Mouse (Mus musculus) cerebellum, adult 2 months (tissue): Measurements from ENCODE around the gene Kdelr2. TPM values are rescaled to one million over a fixed set of nuclear protein-coding genes. Genes with fewer than 3 reads are reported as not detected.

Experiments used
- DNase-seq, 2 experiments: peaks; one replicate each; pipeline ENCODE4 v3.0.0; 2021
- H3K27ac ChIP-seq: fragments of 200-500 bp; 2 replicates; pipeline ENCODE4 v1.5.1; 2012; ENCODE audit warnings: low read length, control low read depth, inconsistent platforms; ENCODE audit not compliant: insufficient read depth
- H3K27me3 ChIP-seq: fragments of 200-500 bp; 2 replicates; pipeline ENCODE4 v1.6.1; 2012; ENCODE audit warnings: inconsistent platforms, mild to moderate bottlenecking, low read length, moderate library complexity; ENCODE audit not compliant: control insufficient read depth, insufficient read depth
- H3K4me1 ChIP-seq: fragments of 200-500 bp; 2 replicates; pipeline ENCODE4 v1.6.1; 2011; ENCODE audit warnings: low read length; ENCODE audit not compliant: control insufficient read depth, insufficient read depth
- H3K4me3 ChIP-seq: fragments of 200-500 bp; replicated peaks from 2 replicates; pipeline ENCODE3; 2011; ENCODE audit warnings: mild to moderate bottlenecking, low read depth, low read length, control low read depth; ENCODE audit not compliant: insufficient read depth
- CTCF ChIP-seq: fragments of 200-500 bp; IDR thresholded peaks from 2 replicates; pipeline ENCODE4 v1.5.1; 2011; ENCODE audit warnings: low read depth, mild to moderate bottlenecking, control low read depth, low read length, moderate library complexity, borderline replicate concordance; ENCODE audit not compliant: insufficient read depth
- POLR2A ChIP-seq: fragments of 200-500 bp; IDR thresholded peaks from 2 replicates; pipeline ENCODE4 v1.6.1; 2011; ENCODE audit warnings: low read length, control low read depth, borderline replicate concordance; ENCODE audit not compliant: insufficient read depth
- whole genome bisulfite sequencing: fragments of 180-500 bp; shearing (Covaris S2); methylation state at CpG from one replicate; pipeline ENCODE4 v1.1.7; 2018; 5-methylcytosine and 5-hydroxymethylcytosine counted together
- polyA plus RNA-seq: library from polyadenylated mRNA; depleted of rRNA; stranded (reverse); fragments of >200 nt; gene quantifications from 2 replicates; pipeline ENCODE4 v1.2.3, GENCODE M21; 2012

The Kdelr2 gene
- polyA plus RNA-seq, 1 experiment, result 32.6 TPM

GRCm38 (mm10) chr5:143441298-143441697 lies 37.7 kb downstream of the Kdelr2 start:
- TF ChIP-seq POLR2A (no peak), CTCF (no peak)
- no peaks in the 10 kb centered on the region for H3K27me3 ChIP-seq
- no peaks in the 10 kb centered on the region for H3K4me1 ChIP-seq
- no peak overlapping the region for H3K27ac ChIP-seq
- H3K4me3 ChIP-seq, result no peak overlapping the region
- no peak for DNase-seq
- 77% methylated on average over 3 of the region's 3 CpGs for WGBS

DNA sequence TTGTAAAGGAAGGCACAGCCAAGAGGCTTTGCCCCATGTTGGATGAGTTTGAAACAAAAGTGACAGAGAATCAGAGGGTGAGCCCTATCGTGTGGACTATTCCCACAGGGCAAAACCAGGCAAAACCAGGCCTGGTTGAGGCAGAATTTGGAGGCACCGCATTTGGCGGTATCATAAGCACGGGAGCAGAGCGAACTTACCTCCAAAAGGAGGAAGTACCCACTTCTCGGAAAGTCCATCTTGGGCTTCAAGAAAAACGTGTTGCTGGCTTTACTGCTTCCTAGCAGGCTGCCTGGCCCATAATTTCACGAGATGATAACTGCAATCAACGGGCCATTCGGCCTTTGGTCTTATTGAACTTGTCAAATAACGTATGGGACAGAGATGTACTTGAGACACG lies 38.1 kb downstream of the Kdelr2 start:
- no peak overlapping the region for H3K4me3 ChIP-seq
- no peaks in the 10 kb centered on the region for H3K27me3 ChIP-seq
- H3K27ac ChIP-seq, result no peak overlapping the region
- 84% methylated on average over 12 of the region's 12 CpGs for WGBS
- TF ChIP-seq CTCF (no peak), POLR2A (no peak)
- no peaks in the 10 kb centered on the region for H3K4me1 ChIP-seq
- no peak for DNase-seq

DNA sequence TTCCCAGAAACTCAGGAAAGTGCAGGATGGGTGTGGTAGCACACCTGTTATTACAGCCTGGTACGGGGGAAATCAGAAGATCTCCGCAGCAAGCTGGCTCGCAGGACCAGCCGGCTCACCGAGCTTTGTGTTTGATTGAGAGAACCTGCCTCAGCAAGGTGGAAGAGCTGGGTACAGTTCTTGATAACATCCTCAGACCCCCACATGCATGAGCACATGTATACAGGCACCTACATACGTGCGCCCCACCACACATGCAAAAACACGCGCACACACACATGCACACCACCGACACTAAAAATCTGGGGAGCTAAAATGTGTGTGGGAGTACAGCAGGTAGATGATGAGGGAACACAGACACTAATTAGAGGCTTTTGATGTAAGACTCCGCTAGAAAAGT lies 60.0 kb downstream of the Kdelr2 start:
- TF ChIP-seq CTCF, result no peak
- Histone ChIP-seq H3K4me3 (peak overlapping the region; percentile 75), H3K27me3 (no peaks in the 10 kb centered on the region), H3K27ac (peak overlapping the region; percentile 60), H3K4me1 (peaks cover 4% of the 10 kb centered on the region; the same call in 1 of the 2 replicates)
- 81% methylated on average over 11 of the region's 11 CpGs for WGBS
- no peak for DNase-seq

GRCm38 (mm10) chr5:143464100-143464756 lies 60.6 kb downstream of the Kdelr2 start, which contains the start of gene Daglb:
Gene Daglb (plus strand): TSS chr5:143464584.
- TF ChIP-seq CTCF (no peak), POLR2A (peak; percentile 96)
- 1% methylated on average over 43 of the region's 43 CpGs for WGBS
- DNase-seq, result peak; percentile 91 to 92

DNA sequence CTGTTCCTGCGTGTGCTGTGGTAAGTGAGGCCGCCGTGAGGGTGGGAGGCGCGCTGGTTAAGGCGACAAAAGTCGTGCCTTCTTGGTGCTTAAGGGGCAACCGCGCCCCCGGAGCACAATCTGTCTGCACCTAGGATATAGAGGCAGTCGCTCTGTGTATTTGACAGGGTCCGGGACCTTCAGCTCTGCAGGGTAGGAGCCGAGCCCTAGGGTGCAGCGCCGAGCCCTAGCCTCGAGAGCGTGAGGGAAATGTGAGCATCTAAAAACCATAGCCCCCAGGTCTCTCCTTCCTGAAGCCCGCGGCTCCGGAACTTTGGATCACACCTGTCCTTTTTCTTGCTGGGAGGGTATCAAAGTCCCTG lies 61.1 kb downstream of the Kdelr2 start:
- TF ChIP-seq POLR2A (no peak), CTCF (no peak)
- peak overlapping the region; percentile 75 for H3K4me3 ChIP-seq
- peak overlapping the region; percentile 60 for H3K27ac ChIP-seq
- peaks cover 4% of the 10 kb centered on the region; the same call in 1 of the 2 replicates for H3K4me1 ChIP-seq
- DNase-seq, result no peak
- no peaks in the 10 kb centered on the region for H3K27me3 ChIP-seq
- under 1% methylated on average over 20 of the region's 20 CpGs for WGBS

More at GRCm38 (mm10) chr5:143464100-143464756, 60.6 kb downstream of the Kdelr2 start, which contains the start of gene Daglb:
- peak within 1 kb of the TSS; percentile 75 for H3K4me3 ChIP-seq
- no peaks in the 10 kb centered on the region for H3K27me3 ChIP-seq
- H3K4me1 ChIP-seq, result peaks cover 4% of the 10 kb centered on the region; the same call in 1 of the 2 replicates
- H3K27ac ChIP-seq, result peak within 1 kb of the TSS; percentile 60

GRCm38 (mm10) chr5:143465156-143466085 lies 61.8 kb downstream of the Kdelr2 start:
- WGBS, result 19% methylated on average over 23 of the region's 23 CpGs
- no peaks in the 10 kb centered on the region for H3K27me3 ChIP-seq
- TF ChIP-seq CTCF (no peak), POLR2A (no peak)
- H3K4me1 ChIP-seq, result peaks cover 7% of the 10 kb centered on the region; the same call in 1 of the 2 replicates
- peak overlapping the region; percentile 75 for H3K4me3 ChIP-seq
- no peak for DNase-seq
- no peak overlapping the region for H3K27ac ChIP-seq

- WGBS, result 86% methylated on average over 23 of the region's 23 CpGs
- no peak overlapping the region for H3K27ac ChIP-seq
- no peak for TF ChIP-seq POLR2A
- no peaks in the 10 kb centered on the region for H3K27me3 ChIP-seq
- H3K4me3 ChIP-seq, result no peak overlapping the region
- peaks cover 21% of the 10 kb centered on the region; the same call in 1 of the 2 replicates for H3K4me1 ChIP-seq
- no peak for DNase-seq
Measured at GRCm38 (mm10) chr5:143466891-143467669, 63.4 kb downstream of the Kdelr2 start.
